Mouse (Mus musculus) 3T3-L1 (cell line): ENCODE measurements around the gene Tubg1.

Source experiments
- DNase-seq: peaks from one replicate; pipeline ENCODE4 v3.0.0-alpha.2; 2015; ENCODE audit warnings: low read depth, low spot score

Gene Tubg1

DNA sequence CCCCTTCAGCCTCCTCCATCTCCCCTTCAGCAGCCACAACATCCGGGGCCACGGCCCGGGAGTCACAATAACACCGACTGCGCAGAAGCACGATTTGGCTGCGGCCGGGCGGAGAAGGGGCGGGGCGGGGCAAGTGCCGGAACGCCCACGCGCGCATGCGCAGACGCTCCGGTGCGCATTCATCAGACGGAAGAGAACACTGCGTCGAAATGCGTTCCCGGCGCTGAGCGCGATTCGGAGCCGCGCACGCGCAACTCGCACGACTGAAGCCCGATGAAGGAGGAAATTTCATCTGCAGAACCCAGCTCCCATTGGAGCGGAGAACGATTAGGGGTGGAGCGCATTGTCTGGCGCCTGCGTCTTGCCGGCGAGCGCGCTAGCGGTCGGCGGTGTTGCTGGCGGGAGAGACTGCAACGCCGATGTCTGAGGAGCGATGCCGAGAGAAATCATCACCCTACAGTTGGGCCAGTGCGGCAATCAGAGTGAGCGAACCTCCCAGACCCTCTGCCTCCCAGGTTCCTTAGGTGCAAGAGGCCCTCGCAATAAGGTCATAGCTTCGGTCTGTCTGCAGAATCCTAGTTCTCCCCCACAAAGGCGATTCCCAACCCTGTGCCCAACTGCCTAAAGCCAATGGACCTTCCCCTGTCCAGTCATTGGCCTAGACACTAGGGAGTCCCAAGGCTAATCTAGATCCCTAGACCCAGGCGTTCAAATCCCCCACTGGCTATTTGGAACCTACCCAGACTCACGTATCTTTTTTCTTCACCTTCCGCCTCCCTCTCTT lies at the start of gene Tubg1, which contains the start of gene Retreg3:
TSS of gene Tubg1 (plus strand) at position 178 of the 784 bp plus-strand sequence.
TSS of gene Retreg3 (minus strand) at position 133 of the 784 bp plus-strand sequence.
- peak; percentile 99 for DNase-seq

DNA sequence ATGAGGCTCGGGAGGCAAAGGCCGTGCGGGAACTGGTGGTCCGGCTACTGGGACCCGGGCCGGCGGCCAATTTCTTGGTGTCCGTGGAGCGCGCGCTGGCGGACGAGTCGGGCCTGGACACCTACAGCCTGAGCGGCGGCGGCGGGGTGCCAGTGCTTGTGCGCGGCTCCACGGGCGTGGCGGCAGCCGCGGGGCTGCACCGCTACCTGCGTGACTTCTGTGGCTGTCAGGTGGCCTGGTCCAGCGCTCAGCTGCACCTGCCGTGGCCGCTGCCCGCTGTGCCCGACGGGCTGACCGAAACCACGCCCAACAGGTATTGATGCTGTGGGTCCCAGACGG lies 49.6 kb upstream of the Tubg1 start:
- DNase-seq = no peak

DNA sequence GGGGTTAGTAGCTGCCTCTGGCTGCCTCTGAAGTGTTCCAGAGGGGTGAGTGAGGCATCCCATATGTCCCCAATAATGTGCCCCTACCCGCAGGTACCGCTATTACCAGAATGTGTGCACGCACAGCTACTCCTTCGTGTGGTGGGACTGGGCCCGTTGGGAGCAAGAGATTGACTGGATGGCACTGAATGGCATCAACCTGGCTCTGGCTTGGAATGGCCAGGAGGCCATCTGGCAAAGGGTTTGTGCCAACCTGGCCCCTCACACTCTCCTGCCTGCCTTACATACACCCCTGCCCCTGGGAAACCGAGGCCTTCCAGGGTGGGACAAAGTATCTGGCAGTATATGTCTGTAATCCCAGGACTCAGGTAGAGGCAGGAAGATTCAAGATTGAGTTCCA lies 48.8 kb upstream of the Tubg1 start:
- no peak for DNase-seq

DNA sequence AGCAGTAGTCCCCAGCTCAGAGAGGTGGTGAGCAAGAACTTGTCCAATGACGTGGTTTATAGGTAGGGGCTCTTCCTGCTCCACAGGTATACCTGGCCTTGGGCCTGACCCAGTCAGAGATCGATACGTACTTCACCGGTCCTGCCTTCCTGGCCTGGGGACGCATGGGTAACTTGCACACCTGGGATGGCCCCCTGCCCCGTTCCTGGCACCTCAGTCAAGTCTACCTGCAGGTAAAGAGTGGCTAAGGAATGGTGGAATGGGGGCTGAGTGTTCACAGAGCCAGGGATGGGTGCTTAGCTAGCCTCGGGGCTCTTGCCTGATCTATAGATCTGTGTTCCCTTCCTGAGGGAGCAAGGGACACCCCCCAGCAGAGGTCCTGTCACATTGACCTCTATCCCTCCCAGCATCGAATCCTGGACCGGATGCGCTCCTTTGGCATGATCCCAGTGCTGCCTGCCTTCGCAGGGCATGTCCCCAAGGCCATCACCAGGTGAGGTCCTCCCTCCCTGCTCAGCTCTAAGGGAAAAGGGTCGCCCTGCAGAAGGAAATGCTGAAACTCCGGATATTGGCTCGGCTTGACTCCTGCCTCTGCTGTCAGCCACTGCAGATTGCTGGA lies 47.8 kb upstream of the Tubg1 start:
- no peak for DNase-seq

DNA sequence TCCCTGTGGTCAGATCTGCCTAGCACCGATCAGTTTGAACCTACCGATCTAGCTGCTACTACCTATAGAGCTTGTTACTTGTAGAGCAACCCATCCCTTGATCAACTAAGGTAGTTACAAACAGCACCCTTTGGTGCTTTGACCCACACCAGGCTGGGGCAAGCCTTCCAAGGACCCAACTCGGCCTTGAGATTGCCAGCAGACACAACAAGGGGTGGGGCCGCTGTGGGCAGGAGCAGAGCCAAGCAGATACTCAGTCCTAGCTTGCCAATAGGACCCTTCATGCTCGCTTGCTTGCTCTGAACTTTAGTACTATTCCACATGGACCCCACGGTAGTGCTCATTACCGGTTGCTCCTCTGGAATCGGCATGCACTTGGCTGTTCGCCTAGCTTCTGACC lies 41.6 kb upstream of the Tubg1 start, which contains the start of gene Hsd17b1:
TSS of gene Hsd17b1 (plus strand) at position 291 of the 400 bp plus-strand sequence.
- DNase-seq = no peak

DNA sequence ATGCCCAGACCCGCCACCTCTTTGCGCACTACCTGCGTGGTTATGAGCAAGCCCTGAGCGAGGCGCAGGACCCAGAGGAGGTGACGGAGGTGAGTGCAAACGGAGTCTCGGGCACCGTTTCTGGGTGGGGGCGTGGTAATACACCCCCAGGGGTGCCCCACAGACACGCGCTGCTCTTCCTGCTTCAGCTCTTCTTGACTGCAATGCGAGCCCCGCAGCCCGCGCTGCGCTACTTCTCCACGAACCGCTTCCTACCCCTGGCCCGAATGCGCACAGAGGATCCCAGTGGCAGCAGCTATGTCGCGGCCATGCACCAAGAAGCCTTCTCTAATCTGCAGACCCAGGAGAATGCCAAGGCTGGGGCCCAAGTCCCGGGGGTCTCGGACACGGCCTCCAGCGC lies 40.0 kb upstream of the Tubg1 start:
- DNase-seq = no peak

DNA sequence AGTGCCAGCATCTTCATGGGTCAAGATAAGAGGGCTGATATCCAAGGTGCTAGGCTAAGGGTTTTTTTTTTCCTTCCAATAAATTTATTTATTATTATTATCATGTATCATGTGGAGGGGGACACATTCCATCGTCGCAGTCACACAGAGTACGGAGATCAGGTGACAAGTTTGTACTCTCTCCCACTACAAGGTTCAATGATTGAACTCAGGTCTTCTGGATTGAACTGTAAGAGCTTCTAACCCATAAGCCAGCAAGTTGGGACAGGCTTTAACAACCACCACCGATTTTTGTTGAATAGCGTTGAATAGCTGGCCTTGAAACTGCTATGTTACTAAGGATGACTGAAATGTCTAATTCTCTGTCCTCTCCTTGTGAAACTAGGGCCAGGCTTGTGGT lies 39.3 kb upstream of the Tubg1 start:
- no peak for DNase-seq

DNA sequence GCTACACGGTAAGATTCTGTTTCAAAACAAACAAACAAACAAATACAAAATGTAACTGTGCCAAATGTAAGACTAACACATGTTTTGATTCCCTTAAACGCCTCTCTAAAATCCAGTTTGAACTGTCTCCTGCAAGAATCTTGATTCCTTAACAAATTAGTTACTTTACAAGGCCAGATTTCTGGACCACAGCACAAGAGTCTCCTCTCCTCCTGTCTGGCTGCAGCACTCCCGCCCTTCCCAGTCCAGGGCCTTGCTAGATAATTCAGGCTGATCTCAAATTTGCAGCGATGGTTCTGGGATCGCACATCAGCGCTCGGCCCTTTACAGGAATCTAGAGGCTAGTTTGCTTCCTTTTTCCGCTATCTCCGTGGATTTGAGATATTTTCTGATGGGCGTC lies 38.1 kb upstream of the Tubg1 start:
- no peak for DNase-seq

DNA sequence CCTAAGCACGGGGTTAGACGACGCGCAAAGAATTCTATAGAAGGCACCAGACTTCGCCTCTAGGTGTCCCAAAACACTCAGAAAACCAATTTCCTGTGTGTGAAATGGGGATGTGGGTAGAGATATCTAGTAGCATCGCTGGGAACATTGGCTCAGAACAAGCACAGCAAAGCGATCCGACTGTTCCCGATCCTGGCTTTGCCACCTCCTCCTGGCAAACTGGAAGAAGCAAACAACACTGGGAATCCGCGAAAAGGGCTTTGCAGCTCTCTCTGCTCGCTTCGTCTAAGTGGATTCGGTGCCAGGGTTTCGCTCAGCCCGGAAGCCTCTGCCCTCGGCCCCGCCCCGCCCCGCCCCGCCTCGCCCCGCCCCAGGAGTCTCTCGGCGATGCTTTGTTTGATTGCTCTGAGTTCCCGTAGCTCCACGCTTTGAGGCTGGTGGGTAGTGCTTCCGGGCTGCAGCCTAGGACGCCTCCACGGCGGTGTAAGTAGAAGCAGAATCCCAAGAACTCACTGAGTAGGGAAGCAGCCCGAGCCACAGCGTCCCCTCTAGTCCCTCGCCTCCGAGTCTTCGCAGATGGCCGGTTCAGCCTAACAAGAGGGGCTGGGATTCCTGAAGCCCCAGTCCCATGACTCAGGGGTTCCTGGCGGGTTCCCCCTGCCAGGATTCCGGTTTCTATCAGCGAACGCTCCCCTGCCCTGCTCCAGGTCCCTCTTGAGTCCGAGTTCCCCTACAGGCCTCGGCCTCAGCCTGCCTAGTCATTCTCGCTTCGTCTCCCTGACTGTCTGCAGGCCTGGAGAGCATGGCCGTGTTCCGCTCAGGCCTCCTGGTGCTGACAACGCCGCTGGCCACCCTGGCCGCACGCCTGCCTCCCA lies 37.3 kb upstream of the Tubg1 start, which contains the start of gene Coasy:
TSS of gene Coasy (plus strand) at position 358 of the 875 bp plus-strand sequence.
- DNase-seq = peak; percentile 98

DNA sequence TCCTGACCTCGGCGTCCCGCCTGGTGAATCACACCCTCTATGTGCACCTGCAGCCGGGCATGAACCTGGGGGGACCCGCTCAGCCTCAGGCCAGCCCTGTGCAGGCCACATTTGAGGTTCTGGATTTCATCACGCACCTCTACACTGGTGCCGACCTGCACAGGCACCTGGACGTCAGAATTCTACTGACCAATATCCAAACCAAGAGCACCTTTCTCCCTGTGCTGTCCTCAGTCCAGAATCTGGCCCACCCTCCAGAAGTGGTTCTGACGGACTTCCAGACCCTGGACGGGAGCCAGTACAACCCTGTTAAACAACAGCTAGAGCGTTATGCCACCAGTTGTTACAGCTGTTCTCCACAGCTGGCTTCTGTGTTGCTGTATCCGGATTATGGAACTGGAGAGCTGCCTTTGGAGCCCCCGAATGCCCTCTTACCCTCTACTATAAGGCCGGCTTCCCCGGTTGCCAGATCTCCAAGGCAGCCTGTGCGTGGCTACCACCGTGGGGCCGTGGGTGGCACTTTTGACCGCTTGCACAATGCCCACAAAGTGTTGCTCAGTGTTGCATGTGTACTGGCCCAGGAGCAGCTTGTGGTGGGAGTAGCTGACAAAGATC lies 36.5 kb upstream of the Tubg1 start:
- DNase-seq = peak; percentile 52

DNA sequence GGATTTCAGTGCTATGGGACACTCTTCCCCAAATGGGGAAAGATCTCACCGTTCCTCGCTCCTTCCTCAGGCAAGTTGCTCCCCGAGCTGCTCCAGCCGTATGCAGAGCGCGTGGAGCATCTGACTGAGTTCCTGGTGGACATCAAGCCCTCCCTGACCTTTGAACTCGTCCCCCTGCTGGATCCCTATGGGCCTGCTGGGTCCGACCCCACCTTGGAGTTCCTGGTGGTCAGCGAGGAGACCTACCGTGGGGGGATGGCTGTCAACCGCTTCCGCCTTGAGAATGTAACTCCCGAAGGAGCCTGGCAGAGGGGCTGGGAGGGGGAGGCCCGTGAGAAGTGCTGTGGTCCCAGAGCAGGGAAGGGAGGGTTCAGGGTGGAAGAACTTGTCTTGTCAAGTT lies 35.5 kb upstream of the Tubg1 start:
- DNase-seq = no peak

DNA sequence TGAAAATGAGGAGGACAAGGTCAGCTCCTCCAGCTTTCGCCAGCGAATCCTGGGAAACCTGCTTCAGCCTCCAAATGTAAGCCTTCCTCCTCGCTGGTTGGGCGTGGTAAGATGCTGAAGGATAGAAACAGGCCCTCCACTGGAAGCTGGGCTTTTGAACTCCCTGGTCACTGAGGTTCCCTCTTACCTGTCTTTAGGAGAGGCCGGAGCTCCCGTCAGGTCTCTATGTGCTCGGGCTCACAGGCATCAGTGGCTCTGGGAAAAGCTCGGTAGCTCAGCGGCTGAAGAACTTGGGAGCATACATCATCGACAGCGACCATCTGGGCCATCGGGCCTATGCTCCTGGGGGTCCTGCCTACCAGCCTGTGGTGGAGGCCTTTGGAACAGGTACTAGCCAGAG lies 34.9 kb upstream of the Tubg1 start:
- no peak for DNase-seq

DNA sequence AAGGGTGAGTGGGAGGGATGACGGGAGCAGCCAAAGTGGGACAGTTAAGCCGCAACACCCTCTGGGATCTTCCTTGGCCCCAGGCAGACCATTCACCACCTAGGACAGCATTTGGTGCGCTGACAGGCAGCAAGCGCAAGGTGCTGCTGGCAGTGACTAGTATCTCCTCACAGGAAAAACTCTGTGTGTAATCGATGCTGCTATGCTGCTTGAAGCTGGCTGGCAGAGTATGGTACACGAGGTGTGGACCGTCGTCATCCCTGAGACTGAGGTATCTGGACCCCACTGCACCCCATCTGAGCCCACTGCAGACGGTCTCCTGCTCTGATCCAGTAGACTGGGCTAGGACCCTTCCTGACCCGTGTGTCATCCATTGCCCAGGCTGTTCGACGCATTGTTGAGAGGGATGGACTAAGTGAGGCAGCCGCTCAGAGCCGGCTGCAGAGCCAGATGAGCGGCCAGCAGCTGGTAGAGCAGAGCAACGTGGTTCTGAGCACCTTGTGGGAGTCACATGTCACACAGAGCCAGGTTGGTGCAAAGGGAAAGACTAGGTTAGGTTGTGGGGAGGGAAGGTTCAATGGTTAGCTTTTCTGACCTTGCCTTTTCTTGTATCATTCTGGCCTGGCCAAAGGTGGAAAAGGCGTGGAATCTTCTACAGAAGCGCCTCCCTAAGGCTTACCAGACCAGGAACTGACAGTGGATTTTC lies 34.0 kb upstream of the Tubg1 start:
- DNase-seq = no peak

DNA sequence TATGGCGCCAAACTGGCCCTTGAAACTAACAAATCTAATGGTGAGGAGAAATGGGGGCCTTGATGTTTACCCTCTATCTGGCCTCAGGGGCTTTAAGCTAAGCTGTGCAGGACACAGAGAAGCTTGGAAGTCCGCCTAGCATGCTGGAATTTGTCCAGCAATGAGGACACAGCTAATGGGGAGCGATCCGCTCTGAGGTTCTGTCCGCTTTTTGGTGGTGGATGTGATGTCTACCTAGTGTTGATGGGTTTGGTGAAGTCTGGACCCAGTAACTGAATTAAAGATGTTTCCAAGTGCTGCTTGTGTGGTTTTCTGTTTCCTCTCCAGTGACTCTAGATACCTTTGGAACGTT lies 33.4 kb upstream of the Tubg1 start:
- DNase-seq = peak; percentile 16

DNA sequence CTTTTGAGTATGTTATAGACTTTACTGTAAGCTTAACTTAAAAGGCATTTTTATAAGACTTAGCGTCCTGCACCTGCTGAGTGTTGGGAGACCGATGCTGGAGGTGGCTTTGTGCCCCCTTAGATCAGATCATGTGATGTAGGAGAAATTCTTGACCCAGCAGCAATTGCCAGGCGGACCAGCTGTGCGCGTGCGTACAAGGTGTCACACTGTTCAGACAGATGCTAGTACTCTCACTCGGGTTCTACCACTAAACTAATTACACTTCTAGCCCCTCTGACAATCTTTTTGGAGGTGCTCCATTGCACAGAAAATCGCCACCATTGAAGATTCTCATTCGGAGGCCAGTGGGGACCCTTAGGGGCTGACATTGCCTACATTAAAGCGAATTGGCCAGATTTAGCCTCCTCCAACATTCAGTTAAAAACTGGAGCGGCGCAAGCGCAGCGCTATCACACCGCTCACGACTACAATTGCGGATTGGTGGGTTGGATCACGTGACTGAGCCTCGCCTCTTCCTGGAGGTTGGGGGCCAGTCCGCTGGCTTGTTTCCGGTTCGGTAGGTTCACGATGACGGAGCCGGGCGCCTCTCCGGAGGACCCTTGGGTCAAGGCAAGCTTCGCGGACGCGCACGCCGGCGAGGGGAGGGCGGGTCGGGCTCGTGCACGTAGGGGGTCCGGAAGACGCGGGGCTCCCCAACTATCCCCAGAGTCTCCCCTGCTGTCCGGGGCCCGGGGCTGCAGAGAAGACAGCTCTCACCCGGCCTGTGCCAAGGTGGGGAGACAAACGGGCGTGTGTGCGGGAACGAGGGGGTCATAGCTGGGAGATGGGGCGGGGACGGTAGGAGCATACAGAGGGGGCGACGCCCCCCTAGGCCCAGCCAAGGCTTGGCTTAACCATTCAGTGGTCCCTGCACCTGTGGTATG lies 32.7 kb upstream of the Tubg1 start, which contains the start of gene Mlx:
TSS of gene Mlx (plus strand) at position 522 of the 926 bp plus-strand sequence.
- peak; percentile 97 for DNase-seq

DNA sequence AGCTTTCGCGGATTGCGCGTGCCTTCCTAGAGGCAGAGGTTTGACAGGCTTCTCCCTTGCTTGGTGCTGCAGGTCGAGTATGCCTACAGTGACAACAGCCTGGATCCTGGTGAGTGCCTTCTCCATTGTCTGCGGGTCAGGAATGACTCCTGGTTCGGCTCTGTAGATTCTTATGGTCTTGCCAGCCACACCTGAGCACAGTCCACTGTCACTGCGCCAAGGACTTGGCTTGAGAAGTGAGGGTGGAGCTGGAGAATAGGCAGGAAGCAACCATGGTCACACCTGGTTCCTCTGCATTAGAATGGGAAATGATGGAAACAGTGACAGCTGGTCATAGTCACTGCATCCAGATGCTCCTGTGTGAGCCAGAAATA lies 32.1 kb upstream of the Tubg1 start:
- peak; percentile 36 for DNase-seq

DNA sequence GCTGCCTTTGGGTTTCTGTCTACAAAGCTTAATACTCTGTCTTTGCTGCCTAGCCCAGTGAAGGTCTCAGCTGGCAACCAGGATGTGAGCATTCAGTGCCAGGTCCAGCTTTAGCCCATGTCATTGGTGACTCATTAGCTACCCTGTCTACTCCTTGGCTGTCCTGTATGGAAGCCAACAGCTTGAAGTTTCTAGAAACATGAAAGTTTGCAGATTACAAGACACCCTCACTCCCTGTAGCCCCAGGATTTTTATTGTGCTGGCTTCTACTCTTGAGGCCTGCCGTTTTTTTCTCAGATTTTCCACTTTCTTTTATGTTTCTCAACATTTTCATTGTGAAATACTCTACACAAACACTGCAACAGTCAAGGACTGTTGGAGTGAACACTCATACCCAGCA lies 29.8 kb upstream of the Tubg1 start:
- DNase-seq = peak; percentile 65

DNA sequence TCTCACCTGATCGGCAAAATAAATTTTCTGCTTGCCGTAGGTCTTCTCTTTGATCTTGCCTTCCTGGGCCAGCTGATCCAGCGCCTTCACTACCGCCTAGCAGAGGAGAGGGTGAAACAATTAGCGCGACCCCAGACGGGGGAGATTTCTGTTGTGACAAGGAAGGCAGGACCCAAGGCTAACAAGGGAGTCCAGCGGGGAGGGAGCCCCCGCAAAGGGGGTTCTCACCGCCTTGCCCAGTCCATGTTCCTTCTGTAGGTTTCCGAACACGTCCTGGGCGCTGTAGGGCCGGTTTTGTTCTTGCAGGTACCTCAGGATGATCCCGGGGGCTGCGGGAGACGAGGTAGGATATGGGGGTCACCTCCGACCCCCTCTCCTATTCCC lies 24.8 kb upstream of the Tubg1 start:
- no peak for DNase-seq

DNA sequence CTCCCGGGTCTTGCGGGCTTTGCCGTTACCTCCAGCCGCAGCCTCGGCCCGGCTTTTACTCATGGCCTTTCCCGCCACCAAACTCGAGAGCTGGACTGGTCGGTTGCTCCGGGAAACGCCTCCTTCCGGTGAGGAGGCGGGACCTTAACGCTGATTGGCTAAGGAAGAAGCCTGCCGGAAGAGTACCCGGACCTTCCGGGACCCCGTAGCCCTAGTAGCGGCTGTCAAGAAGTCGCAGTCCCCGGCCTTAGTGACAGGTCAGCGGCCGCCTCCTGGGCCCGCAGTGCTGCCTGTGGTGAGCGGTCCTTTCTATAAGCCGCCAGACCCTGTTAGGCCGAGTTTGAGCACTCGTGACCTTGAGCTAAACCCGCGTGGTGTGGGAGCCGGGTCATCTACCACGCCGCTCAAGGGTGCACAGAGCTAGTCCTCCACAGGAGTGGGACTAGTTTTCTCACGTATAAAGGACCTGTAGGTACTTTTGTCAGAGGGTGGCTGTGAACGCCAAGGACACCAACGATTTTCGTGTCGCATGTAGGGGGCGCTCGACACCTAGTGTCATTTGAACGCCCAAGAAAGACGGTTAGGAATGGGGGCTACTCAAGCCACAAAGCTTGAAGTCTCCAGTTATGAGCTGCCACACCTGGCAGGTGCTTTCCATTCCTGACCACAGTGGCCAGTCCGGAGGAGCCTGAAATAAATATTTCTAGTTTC lies 24.3 kb upstream of the Tubg1 start, which contains the start of gene Psmc3ip:
TSS of gene Psmc3ip (minus strand) at position 123 of the 711 bp plus-strand sequence.
- DNase-seq = peak; percentile 97
